Mouse (Mus musculus) macrophage (primary cell): ENCODE results near the gene Cox11. TPM values are rescaled to one million over a fixed set of nuclear protein-coding genes. Genes with fewer than 3 reads are reported as not detected.

Experiments used
- H3K27ac ChIP-seq: fragments of 350-480 bp; formaldehyde crosslinking; 2 replicates; pipeline ENCODE4 v1.9.0; 2021
- H3K36me3 ChIP-seq: fragments of 350-480 bp; formaldehyde crosslinking; 2 replicates; pipeline ENCODE4 v1.9.0; 2021; ENCODE audit errors: inconsistent target
- H3K4me3 ChIP-seq: fragments of 350-480 bp; formaldehyde crosslinking; 2 replicates; pipeline ENCODE4 v1.9.0; 2021; ENCODE audit errors: inconsistent target
- H3K79me2 ChIP-seq: fragments of 350-480 bp; formaldehyde crosslinking; 2 replicates; pipeline ENCODE4 v1.9.0; 2021; ENCODE audit errors: inconsistent target
- WGBS: methylation state at CpG from one replicate; pipeline ENCODE4 v1.1.7; 2026; ENCODE audit warnings: inconsistent platforms; ENCODE audit not compliant: missing documents; 5-methylcytosine and 5-hydroxymethylcytosine counted together
- polyA plus RNA-seq: library from polyadenylated mRNA; stranded (reverse); fragments of 250-400 nt; gene quantifications from 3 replicates; pipeline ENCODE4 v1.2.4, GENCODE M21; 2018; ENCODE audit warnings: inconsistent platforms

Gene Cox11
- polyA plus RNA-seq, 1 experiment from 2014 or later, result 4.8 TPM

- Histone ChIP-seq H3K27ac (no peak overlapping the region), H3K36me3 (peaks cover 28% of the 10 kb centered on the region; the same call in 1 of the 2 replicates), H3K4me3 (no peak overlapping the region), H3K79me2 (no peaks in the 10 kb centered on the region)
- 78% methylated on average over 6 of the region's 6 CpGs for WGBS
These were observed 11.8 kb downstream of the Cox11 start for GRCm38 (mm10) chr11:90649777-90650176.

DNA sequence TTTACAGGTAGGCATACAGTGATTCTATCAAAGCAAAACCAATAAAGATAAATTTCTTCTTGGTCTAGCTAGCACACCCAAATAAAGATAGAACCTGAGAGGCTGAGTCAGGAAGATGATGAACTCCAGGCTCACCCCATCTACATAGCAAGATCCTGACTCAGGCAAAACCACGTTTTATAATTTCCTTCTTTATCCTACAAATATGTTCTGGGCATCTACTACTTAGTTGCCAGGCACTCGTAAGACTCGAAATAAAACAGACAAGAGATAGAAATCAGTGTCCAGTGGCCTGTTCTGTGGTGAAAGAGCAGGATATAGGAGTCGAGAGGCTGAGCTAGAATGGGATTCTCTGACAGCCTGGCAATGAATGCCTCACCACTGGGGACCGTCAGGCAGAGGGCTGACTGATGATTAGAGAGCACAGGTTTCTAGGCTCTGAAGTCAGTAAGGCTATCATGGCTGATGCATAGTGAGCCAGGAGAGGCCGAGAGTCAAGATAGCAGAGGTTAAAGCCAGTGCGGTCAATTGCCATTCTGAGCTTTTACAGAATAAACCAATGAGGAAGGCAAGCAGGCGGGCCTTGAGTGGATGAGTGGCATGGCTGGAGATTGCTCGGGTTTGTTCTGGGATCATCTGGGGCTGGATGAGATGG lies 12.4 kb downstream of the Cox11 start:
- WGBS, result 93% methylated on average over 9 of the region's 9 CpGs
- no peak overlapping the region for H3K4me3 ChIP-seq
- H3K36me3 ChIP-seq, result peaks cover 24% of the 10 kb centered on the region; the same call in 1 of the 2 replicates
- no peaks in the 10 kb centered on the region for H3K79me2 ChIP-seq
- no peak overlapping the region for H3K27ac ChIP-seq

DNA sequence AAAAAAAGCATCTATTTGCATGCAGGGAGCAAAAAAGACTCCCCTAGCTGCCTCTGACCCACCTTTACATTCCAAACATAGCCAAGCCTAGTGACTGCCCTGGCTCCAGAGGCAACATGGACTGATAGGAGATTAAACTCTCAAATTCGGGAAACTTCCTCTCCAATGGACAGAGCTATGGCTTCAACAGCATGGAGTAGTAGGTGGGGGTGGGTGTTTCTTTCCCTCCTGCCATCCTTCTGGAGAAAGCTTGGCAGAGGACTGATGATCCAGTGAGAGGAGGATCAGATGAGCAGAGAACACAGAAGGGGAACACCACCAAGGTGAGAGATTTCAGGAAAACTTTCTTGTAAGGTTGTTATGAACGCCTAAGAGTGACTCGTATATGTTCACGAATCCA lies 14.6 kb downstream of the Cox11 start:
- Histone ChIP-seq H3K79me2 (no peaks in the 10 kb centered on the region), H3K27ac (no peak overlapping the region), H3K36me3 (peaks cover 8% of the 10 kb centered on the region; the same call in 1 of the 2 replicates), H3K4me3 (no peak overlapping the region)
- WGBS, result 94% methylated on average over 4 of the region's 4 CpGs

- no peak overlapping the region for H3K4me3 ChIP-seq
- no peaks in the 10 kb centered on the region for H3K79me2 ChIP-seq
- H3K27ac ChIP-seq, result no peak overlapping the region
- over 99% methylated on average over 12 of the region's 12 CpGs for WGBS
- no peaks in the 10 kb centered on the region for H3K36me3 ChIP-seq
These were observed 19.6 kb downstream of the Cox11 start for GRCm38 (mm10) chr11:90657527-90657926.

- Histone ChIP-seq H3K27ac (no peak overlapping the region), H3K79me2 (no peaks in the 10 kb centered on the region), H3K36me3 (no peaks in the 10 kb centered on the region), H3K4me3 (no peak overlapping the region)
- 93% methylated on average over 4 of the region's 4 CpGs for WGBS
These were observed 22.7 kb downstream of the Cox11 start for GRCm38 (mm10) chr11:90660662-90661061.

GRCm38 (mm10) chr11:90663052-90663451 lies 25.1 kb downstream of the Cox11 start:
- no peaks in the 10 kb centered on the region for H3K36me3 ChIP-seq
- 90% methylated on average over 3 of the region's 3 CpGs for whole genome bisulfite sequencing
- no peaks in the 10 kb centered on the region for H3K79me2 ChIP-seq
- H3K4me3 ChIP-seq, result no peak overlapping the region
- no peak overlapping the region for H3K27ac ChIP-seq

DNA sequence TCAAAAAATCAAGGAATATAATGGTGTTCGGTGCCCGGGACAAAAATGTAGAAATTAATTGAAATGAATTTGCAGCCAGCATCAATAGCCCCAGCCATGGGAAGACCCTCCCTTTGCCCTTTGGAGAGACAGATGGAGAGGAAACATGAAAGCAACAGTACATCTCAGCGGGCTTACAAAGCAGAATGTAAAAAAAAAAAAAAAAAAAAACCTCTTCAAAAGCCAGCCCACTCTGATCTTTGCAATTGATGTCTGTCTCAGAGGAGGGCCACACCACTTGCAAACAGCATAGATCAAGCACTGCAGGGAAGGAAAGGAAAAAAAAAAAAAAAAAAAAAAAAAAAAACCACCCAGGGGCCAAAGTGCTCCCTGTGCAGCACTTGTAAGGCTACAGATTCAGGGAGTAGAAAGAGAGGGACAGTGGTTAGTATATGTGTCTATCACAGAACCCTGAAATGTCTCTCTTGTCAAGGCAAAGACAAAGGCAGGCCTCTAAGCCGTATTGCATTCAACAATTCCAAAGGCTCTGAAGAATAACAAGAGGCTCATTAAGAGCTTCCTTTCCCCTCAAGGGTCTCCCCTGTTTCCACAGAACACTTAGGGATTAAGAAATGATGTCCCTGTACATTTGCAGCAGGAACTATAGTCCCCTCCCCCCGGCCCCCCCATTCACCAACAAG lies 25.8 kb downstream of the Cox11 start:
- H3K27ac ChIP-seq, result no peak overlapping the region
- no peaks in the 10 kb centered on the region for H3K36me3 ChIP-seq
- H3K79me2 ChIP-seq, result no peaks in the 10 kb centered on the region
- no peak overlapping the region for H3K4me3 ChIP-seq
- WGBS, result 79% methylated on average over 5 of the region's 5 CpGs

- 40% methylated on average over 8 of the region's 8 CpGs for WGBS
- Histone ChIP-seq H3K36me3 (no peaks in the 10 kb centered on the region), H3K79me2 (no peaks in the 10 kb centered on the region), H3K4me3 (no peak overlapping the region), H3K27ac (no peak overlapping the region)
These were observed 26.5 kb downstream of the Cox11 start for GRCm38 (mm10) chr11:90664345-90664986.

GRCm38 (mm10) chr11:90665161-90665560 lies 27.2 kb downstream of the Cox11 start:
- Histone ChIP-seq H3K27ac (no peak overlapping the region), H3K36me3 (no peaks in the 10 kb centered on the region), H3K4me3 (no peak overlapping the region), H3K79me2 (no peaks in the 10 kb centered on the region)
- 90% methylated on average over 6 of the region's 6 CpGs for WGBS

- no peak overlapping the region for H3K4me3 ChIP-seq
- no peak overlapping the region for H3K27ac ChIP-seq
- no peaks in the 10 kb centered on the region for H3K36me3 ChIP-seq
- 49% methylated on average over 3 of the region's 3 CpGs for WGBS
- H3K79me2 ChIP-seq, result no peaks in the 10 kb centered on the region
These were observed 28.3 kb downstream of the Cox11 start for GRCm38 (mm10) chr11:90666144-90666757.

DNA sequence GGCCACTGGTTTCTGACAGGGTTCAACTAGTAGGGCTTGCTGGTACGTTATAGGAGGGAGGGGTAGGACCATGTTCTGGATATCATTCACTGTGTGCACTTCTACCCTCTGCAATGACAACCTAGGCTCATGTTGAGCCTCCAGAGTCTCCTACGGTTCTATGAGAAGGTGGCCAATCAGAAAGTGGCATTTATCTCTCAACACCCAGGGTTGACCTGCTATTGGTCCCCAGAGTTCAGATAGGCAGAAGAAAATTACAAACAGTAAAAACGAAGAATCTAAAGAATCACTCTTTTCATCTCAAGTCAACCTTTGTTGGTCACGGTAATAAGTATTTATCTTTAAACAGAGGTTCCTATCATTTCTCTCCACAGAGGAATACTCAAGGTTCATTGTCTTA lies 28.9 kb downstream of the Cox11 start:
- no peak overlapping the region for H3K4me3 ChIP-seq
- no peaks in the 10 kb centered on the region for H3K79me2 ChIP-seq
- no peak overlapping the region for H3K27ac ChIP-seq
- H3K36me3 ChIP-seq, result no peaks in the 10 kb centered on the region
- WGBS, result 100% methylated on average over 4 of the region's 4 CpGs

GRCm38 (mm10) chr11:90667325-90667724 lies 29.4 kb downstream of the Cox11 start:
- no peaks in the 10 kb centered on the region for H3K79me2 ChIP-seq
- H3K27ac ChIP-seq, result no peak overlapping the region
- 96% methylated on average over 6 of the region's 6 CpGs for WGBS
- H3K4me3 ChIP-seq, result no peak overlapping the region
- H3K36me3 ChIP-seq, result no peaks in the 10 kb centered on the region

GRCm38 (mm10) chr11:90675479-90676110 lies 37.6 kb downstream of the Cox11 start:
- Histone ChIP-seq H3K27ac (no peak overlapping the region), H3K36me3 (no peaks in the 10 kb centered on the region), H3K4me3 (no peak overlapping the region), H3K79me2 (no peaks in the 10 kb centered on the region)
- WGBS, result 49% methylated on average over 5 of the region's 5 CpGs

- 96% methylated on average over 6 of the region's 7 CpGs for whole genome bisulfite sequencing
- Histone ChIP-seq H3K27ac (no peak overlapping the region), H3K4me3 (no peak overlapping the region), H3K79me2 (no peaks in the 10 kb centered on the region), H3K36me3 (no peaks in the 10 kb centered on the region)
These were observed 39.1 kb downstream of the Cox11 start for GRCm38 (mm10) chr11:90677027-90677426.
